Mouse (Mus musculus): Measurements from ENCODE around the gene Izumo2.
"Not testable (repeated sequence)": the region's sequence is repeated elsewhere in the genome, so short reads cannot be mapped to it uniquely, and the experiment has no call there.

Izumo2 gene

GRCm38 (mm10) chr7:44726343-44726742 is 17.8 kb downstream of the Izumo2 start:
- TF ChIP-seq GATA4 (IDR thresholded peaks at IDR 0.05; ENCODE audit: insufficient replicate concordance, low read length), result no peak

DNA sequence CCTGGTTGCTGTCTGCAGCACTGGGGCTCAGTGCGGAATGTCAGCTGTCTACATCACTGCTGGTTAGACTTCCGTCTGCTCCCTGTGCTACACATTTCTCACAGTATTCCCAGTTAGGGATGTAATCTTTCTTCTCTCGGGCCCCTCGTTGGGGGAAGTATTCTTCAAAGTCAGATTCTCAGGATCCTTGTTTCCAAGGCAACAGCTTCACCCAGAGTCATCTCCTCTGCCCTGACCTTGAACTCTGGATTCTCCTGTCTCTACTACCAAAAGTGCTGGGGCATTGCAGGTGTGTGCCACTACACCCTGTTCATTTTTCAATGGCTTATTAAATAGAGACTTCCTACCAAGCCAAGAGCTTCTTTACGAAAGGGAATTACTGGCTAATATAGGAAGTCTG is 18.6 kb downstream of the Izumo2 start:
- no peak for TF ChIP-seq GATA4 (IDR thresholded peaks at IDR 0.05; ENCODE audit: insufficient replicate concordance, low read length)

- TF ChIP-seq GATA4 (IDR thresholded peaks at IDR 0.05; ENCODE audit: insufficient replicate concordance, low read length), result no peak
Measured at GRCm38 (mm10) chr7:44728082-44728975, 19.8 kb downstream of the Izumo2 start.

- no peak for TF ChIP-seq GATA4 (IDR thresholded peaks at IDR 0.05; ENCODE audit: insufficient replicate concordance, low read length)
Measured at GRCm38 (mm10) chr7:44733723-44734122, 25.2 kb downstream of the Izumo2 start.

DNA sequence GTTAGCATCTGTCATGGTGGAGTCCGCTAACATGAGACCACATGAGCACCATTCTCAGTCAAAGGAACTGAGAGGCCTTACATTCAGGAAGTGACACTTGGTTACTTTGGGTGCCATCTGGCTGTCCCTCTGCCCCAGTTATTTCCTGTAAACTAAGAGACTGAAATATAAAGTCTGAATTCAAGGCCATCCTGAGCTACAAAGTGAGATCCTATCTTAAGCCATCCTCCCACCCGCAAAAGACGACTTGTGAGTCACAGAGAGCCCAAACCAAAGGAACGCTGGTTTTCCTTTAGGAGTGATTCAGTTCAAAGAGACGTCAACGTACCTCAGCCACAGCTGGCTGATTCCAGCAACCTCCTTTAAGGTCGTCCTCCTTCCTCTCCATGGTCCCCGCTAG is 32.8 kb downstream of the Izumo2 start:
- no peak for TF ChIP-seq GATA4 (IDR thresholded peaks at IDR 0.05; ENCODE audit: insufficient replicate concordance, low read length)

DNA sequence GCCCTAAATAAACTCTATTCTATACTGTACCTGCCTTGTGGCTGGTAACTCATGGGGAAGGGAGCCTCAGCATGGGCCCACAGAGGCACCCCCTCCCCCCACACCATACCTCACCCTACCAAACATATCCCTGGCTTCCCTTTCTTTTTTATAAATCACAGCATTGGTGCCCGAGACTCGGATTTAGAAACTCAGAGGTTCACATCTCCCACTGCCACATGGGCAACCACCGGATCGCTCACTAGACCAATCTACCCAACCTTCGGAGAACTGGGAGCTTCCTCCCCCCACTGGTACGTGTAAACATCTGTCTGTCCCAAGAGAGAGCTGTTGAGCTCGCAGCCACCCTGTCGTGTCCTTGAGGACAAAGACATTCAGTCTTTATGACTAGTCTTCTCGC is 35.7 kb downstream of the Izumo2 start:
- TF ChIP-seq GATA4 (IDR thresholded peaks at IDR 0.05; ENCODE audit: insufficient replicate concordance, low read length), result no peak

GRCm38 (mm10) chr7:44745076-44745475 is 36.5 kb downstream of the Izumo2 start:
- no peak for TF ChIP-seq GATA4 (IDR thresholded peaks at IDR 0.05; ENCODE audit: insufficient replicate concordance, low read length)

- TF ChIP-seq GATA4 (IDR thresholded peaks at IDR 0.05; ENCODE audit: insufficient replicate concordance, low read length), result no peak
Measured at GRCm38 (mm10) chr7:44747115-44747514, 38.6 kb downstream of the Izumo2 start.

DNA sequence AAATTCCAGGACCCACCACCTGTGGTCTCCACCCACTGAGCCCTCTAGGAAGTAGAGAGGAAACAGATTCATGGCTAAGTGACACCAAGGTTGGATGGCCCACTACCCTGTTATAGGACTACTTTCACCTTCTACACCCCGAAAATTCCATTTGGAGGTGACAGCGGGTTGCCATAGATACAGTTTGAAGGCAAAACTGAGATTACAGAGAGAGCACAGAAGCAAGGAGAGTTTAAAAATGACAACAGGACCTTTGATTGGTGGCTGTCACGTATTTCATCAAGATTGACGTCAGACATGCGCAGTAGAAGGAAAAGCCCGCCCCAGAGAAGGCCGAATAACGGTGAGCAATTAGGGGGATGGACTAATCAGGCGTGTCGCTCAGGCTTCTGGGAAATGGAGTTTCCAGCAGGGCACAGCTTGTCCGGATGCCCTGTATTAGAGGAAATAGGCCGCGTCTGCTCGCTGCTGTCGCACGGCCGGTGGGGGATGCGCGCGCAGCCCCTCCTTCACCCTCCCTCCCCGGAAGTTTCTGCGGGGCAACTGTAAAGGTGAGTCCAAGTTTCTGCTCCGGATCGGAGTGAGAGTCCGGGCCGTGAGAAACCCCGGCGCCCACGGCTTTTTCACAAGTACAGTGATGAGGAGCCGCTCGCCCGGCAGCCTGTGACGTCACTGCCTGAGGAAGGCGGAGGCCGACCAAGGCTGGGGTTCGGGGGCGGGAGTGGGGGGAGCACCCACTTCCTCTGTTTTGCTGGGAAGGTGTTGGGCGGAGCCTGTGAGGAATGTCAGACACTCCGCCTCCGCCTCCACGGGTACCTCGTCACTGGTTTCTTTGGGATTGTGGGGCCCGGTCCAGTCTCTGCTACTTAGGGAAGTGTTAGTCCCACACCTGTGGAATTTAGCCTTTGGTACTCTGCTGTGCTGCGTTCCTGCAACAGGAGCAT is 39.8 kb downstream of the Izumo2 start, which contains the start of gene Vrk3:
Gene Vrk3 (plus strand): TSS at position 313 of the 944 bp plus-strand sequence.
- peak; percentile 76; the same call in 1 of the 2 replicates for TF ChIP-seq GATA4 (IDR thresholded peaks at IDR 0.05; ENCODE audit: insufficient replicate concordance, low read length)

GRCm38 (mm10) chr7:44750950-44751349 is 42.4 kb downstream of the Izumo2 start, which contains the start of gene Zfp473:
Gene Zfp473 (minus strand): TSS chr7:44751050.
- TF ChIP-seq GATA4 (IDR thresholded peaks at IDR 0.05; ENCODE audit: insufficient replicate concordance, low read length), result not testable (repeated sequence)

- no peak for TF ChIP-seq GATA4 (IDR thresholded peaks at IDR 0.05; ENCODE audit: insufficient replicate concordance, low read length)
Measured at GRCm38 (mm10) chr7:44757164-44757563, 48.6 kb downstream of the Izumo2 start.

GRCm38 (mm10) chr7:44760366-44760765 is 51.8 kb downstream of the Izumo2 start:
- no peak for TF ChIP-seq GATA4 (IDR thresholded peaks at IDR 0.05; ENCODE audit: insufficient replicate concordance, low read length)

- TF ChIP-seq GATA4 (IDR thresholded peaks at IDR 0.05; ENCODE audit: insufficient replicate concordance, low read length), result no peak
Measured at GRCm38 (mm10) chr7:44768129-44768528, 59.6 kb downstream of the Izumo2 start.

Measured in liver, adult (tissue).